Mouse (Mus musculus) MEL (cell line): ENCODE measurements around the gene Gm10320. TPM values are rescaled to one million over a fixed set of nuclear protein-coding genes. Genes with fewer than 3 reads are reported as not detected.

Experiments
- DNase-seq: peaks from one replicate; pipeline ENCODE4 v3.0.0; 2011; ENCODE audit warnings: low read depth, low spot score
- H3K27ac ChIP-seq: 2 replicates; pipeline ENCODE4 v1.5.1; 2012; ENCODE audit warnings: low read depth, mild to moderate bottlenecking, control low read depth, low read length, moderate library complexity; ENCODE audit not compliant: control insufficient read depth
- H3K27me3 ChIP-seq, 2 experiments: fragments of 150-350 bp in 1 of 2; sonication (generic) in 1 of 2; 2 replicates each; pipeline ENCODE4 v1.6.1; 2012; ENCODE audit warnings: low read length in 2 of 2, mild to moderate bottlenecking in 2 of 2, improper control_type of control experiment in 1 of 2, moderate library complexity in 1 of 2; ENCODE audit not compliant: insufficient read depth in 2 of 2, control insufficient read depth in 1 of 2
- H3K36me3 ChIP-seq, 2 experiments: 2 replicates each; pipeline ENCODE4 v1.6.1; 2012 to 2014; ENCODE audit warnings: low read length in 2 of 2, improper control_type of control experiment in 1 of 2, inconsistent platforms in 1 of 2, mild to moderate bottlenecking in 1 of 2; ENCODE audit not compliant: insufficient read depth in 2 of 2, control insufficient read depth in 1 of 2
- H3K4me1 ChIP-seq, 2 experiments: fragments of 150-350 bp in 1 of 2; sonication (generic) in 1 of 2; 2 replicates each; pipeline ENCODE4 v1.6.1; 2012; ENCODE audit warnings: low read length in 2 of 2, improper control_type of control experiment in 1 of 2, mild to moderate bottlenecking in 1 of 2; ENCODE audit not compliant: insufficient read depth in 2 of 2, control insufficient read depth in 1 of 2
- H3K4me3 ChIP-seq, 2 experiments: fragments of 150-350 bp in 1 of 2; sonication (generic) in 1 of 2; 2 replicates each; pipeline ENCODE4 v1.5.1; 2012; ENCODE audit warnings: low read depth in 2 of 2, low read length in 2 of 2, mild to moderate bottlenecking in 2 of 2, moderate library complexity in 2 of 2, control low read depth in 1 of 2, improper control_type of control experiment in 1 of 2; ENCODE audit not compliant: control insufficient read depth in 1 of 2, insufficient read depth in 1 of 2
- H3K79me2 ChIP-seq: 2 replicates; pipeline ENCODE4 v1.6.1; 2012; ENCODE audit warnings: mild to moderate bottlenecking, low read length, moderate library complexity; ENCODE audit not compliant: control insufficient read depth, poor library complexity, insufficient read depth
- H3K9ac ChIP-seq: 2 replicates; pipeline ENCODE4 v1.6.1; 2012; ENCODE audit warnings: low read depth, mild to moderate bottlenecking, control low read depth, low read length, moderate library complexity; ENCODE audit not compliant: control insufficient read depth, poor library complexity, severe bottlenecking
- H3K9me3 ChIP-seq: fragments of 150-350 bp; sonication (generic); replicated peaks from 2 replicates; pipeline ENCODE4 v1.6.1; 2012; ENCODE audit warnings: mild to moderate bottlenecking, low read length, improper control_type of control experiment, moderate library complexity; ENCODE audit not compliant: insufficient read depth
- CHD1 ChIP-seq: IDR thresholded peaks from 2 replicates; pipeline ENCODE4 v1.6.1; 2012; ENCODE audit warnings: low read depth, mild to moderate bottlenecking, inconsistent platforms, low read length, improper control_type of control experiment
- ELF1 ChIP-seq: IDR thresholded peaks from 2 replicates; pipeline ENCODE4 v1.6.1; 2014; ENCODE audit warnings: low read depth, mild to moderate bottlenecking, inconsistent platforms, low read length, improper control_type of control experiment, moderate library complexity
- GATA1 ChIP-seq: IDR thresholded peaks from 2 replicates; pipeline ENCODE4 v1.6.1; 2011; ENCODE audit warnings: low read depth, low read length, improper control_type of control experiment
- JUND ChIP-seq: IDR thresholded peaks from 2 replicates; pipeline ENCODE4 v1.6.1; 2011; ENCODE audit warnings: low read depth, mild to moderate bottlenecking, improper control_type of control experiment, low read length
- MXI1 ChIP-seq: IDR thresholded peaks from 2 replicates; pipeline ENCODE4 v1.6.1; 2011; ENCODE audit warnings: mild to moderate bottlenecking, low read depth, low read length, improper control_type of control experiment
- POLR2AphosphoS2 ChIP-seq: IDR thresholded peaks from 2 replicates; pipeline ENCODE4 v1.6.1; 2011; ENCODE audit warnings: low read length, improper control_type of control experiment
- TBP ChIP-seq: IDR thresholded peaks from 2 replicates; pipeline ENCODE4 v1.8.0; 2011; ENCODE audit warnings: low read depth, low read length, improper control_type of control experiment
- TCF12 ChIP-seq: IDR thresholded peaks from 2 replicates; pipeline ENCODE4 v1.6.1; 2014; ENCODE audit warnings: low read depth, mild to moderate bottlenecking, inconsistent platforms, low read length, improper control_type of control experiment, moderate library complexity
- ZKSCAN1 ChIP-seq: IDR thresholded peaks from 2 replicates; pipeline ENCODE4 v1.6.1; 2012; ENCODE audit warnings: low read depth, mild to moderate bottlenecking, inconsistent platforms, low read length, improper control_type of control experiment, moderate library complexity
- ZNF384 ChIP-seq: IDR thresholded peaks from 2 replicates; pipeline ENCODE4 v1.6.1; 2012; ENCODE audit warnings: low read depth, mild to moderate bottlenecking, inconsistent platforms, low read length, improper control_type of control experiment
- polyA plus RNA-seq, 2 experiments: library from polyadenylated mRNA; stranded (reverse) in 1 of 2; unstranded in 1 of 2; fragments of >175 nt in 1 of 2; fragments of >200 nt in 1 of 2; gene quantifications; 2 replicates each; pipeline versions ENCODE4 v1.2.1 to v1.2.4; 2012; ENCODE audit warnings: low replicate concordance in 2 of 2, low read depth in 1 of 2; ENCODE audit not compliant: insufficient read length in 2 of 2, insufficient read depth in 1 of 2, missing spikeins in 1 of 2
- total RNA-seq: library from RNA; depleted of rRNA; stranded (reverse); fragments of 300-350 nt; gene quantifications from 2 replicates; pipeline ENCODE4 v1.2.3, GENCODE M21; 2012; rRNA removed

Gene Gm10320
- total and polyA plus RNA-seq, 3 experiments: 0.29 to 10.5 TPM; not detected in 1

DNA sequence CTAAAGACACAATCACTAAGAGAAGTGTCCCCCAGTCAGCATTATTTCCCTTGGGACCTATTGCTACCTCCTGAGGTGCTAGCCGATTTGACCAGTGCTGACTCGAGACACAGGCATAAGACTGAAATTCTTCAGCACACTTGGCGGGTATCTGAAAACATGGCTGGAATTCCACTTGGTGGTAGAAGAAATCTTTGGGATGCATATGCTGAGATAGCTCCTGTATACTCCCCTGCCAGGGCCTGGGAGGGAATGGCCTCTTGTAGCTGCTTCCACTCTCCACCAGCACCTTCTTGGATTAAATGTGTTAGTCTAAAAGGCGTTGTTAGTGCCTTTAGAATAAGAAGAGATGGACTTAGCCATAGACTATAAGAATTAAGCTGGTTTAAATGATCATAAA, 50.8 kb downstream of the Gm10320 start:
- Histone ChIP-seq H3K79me2 (no peaks in the 10 kb centered on the region), H3K9ac (no peak overlapping the region), H3K9me3 (no peaks in the 10 kb centered on the region), H3K27me3 (no peaks in the 10 kb centered on the region), H3K4me3 (no peak overlapping the region), H3K36me3 (no peaks in the 10 kb centered on the region), H3K4me1 (no peaks in the 10 kb centered on the region), H3K27ac (no peak overlapping the region)
- DNase-seq: no peak
- TF ChIP-seq CHD1 (no peak), JUND (no peak), MXI1 (no peak), POLR2AphosphoS2 (no peak)

DNA sequence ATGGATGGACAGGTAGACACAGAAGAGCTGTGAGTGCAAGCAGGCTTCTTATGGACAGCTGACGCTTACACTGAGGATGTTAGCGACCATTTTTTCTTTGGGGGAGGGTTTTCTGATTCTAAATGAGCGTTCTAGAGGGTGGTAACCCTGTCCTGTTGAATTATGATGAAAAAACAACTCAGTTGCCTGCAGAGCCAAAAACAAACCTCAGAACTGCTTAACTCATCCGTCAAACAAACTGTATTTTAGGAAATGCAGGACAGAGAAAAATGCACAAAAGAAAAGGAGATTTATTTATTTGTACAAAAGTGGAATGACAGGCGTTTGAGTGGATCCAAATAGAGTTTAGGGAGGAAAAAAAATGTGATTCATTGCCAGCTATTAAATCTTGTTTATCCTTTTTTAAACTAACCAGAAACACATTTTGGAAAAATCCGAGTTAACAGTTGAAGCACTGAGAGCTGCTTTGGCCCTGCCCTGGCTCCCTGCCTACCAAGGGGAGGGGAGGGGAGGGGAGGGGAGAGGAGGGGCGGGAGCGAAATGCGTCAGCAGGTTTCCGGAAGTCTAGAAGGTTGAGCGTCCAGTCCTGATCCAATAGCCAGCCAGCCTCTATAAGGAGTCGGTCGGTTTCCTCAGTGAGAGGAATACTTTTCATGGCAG, 51.4 kb downstream of the Gm10320 start:
- Histone ChIP-seq H3K36me3 (no peaks in the 10 kb centered on the region), H3K9ac (no peak overlapping the region), H3K27me3 (no peaks in the 10 kb centered on the region), H3K9me3 (no peaks in the 10 kb centered on the region), H3K79me2 (no peaks in the 10 kb centered on the region), H3K4me3 (no peak overlapping the region), H3K4me1 (no peaks in the 10 kb centered on the region)
- DNase-seq: no peak
- TF ChIP-seq TBP: no peak
- no peak for TF ChIP-seq ZKSCAN1
- no peak for TF ChIP-seq ZNF384
- TF ChIP-seq GATA1: no peak
- no peak for TF ChIP-seq TCF12
- no peak for TF ChIP-seq JUND
- no peak for TF ChIP-seq MXI1
- no peak for TF ChIP-seq ELF1
- TF ChIP-seq, all 39 proteins: peak for 0
- no peak overlapping the region for H3K27ac ChIP-seq

Other genes starting within 250 kb of the Gm10320 start
- 50.8 and 60.8 TPM in 2 replicates for gene Utp15, start 229.0 kb downstream of the Gm10320 start, total RNA-seq
- 10 to 100 TPM in 1 of 2 experiments, not detected in 1; 40.3 TPM for gene Utp15, start 229.0 kb downstream of the Gm10320 start, polyA plus RNA-seq
- 8.1 and 10.4 TPM in 2 replicates for gene Ankra2, start 228.9 kb downstream of the Gm10320 start, total RNA-seq
- 10 to 100 TPM in 1 of 2 experiments, not detected in 1; 14.7 TPM for gene Ankra2, start 228.9 kb downstream of the Gm10320 start, polyA plus RNA-seq
- gene Gm21976, start 212.1 kb downstream of the Gm10320 start, total RNA-seq: not detected in 2 replicates
- not detected for gene Gm21976, start 212.1 kb downstream of the Gm10320 start, polyA plus RNA-seq
- gene Btf3, start 175.0 kb downstream of the Gm10320 start, total RNA-seq: 1,152 and 1,208 TPM in 2 replicates
- 1,000 to 10,000 TPM in 1 of 2 experiments, 100 to 1,000 TPM in 1; 227 to 1,291 TPM for gene Btf3, start 175.0 kb downstream of the Gm10320 start, polyA plus RNA-seq
- gene Foxd1, start 137.8 kb downstream of the Gm10320 start, total RNA-seq: not detected in 2 replicates
- not detected for gene Foxd1, start 137.8 kb downstream of the Gm10320 start, polyA plus RNA-seq
- not detected in 2 replicates for gene Tmem174, start 145.4 kb upstream of the Gm10320 start, total RNA-seq
- gene Tmem174, start 145.4 kb upstream of the Gm10320 start, polyA plus RNA-seq: not detected
- gene Tmem171, start 202.8 kb upstream of the Gm10320 start, total RNA-seq: not detected in 2 replicates
- not detected for gene Tmem171, start 202.8 kb upstream of the Gm10320 start, polyA plus RNA-seq